Mouse (Mus musculus) embryo, embryonic 9.5 days (tissue): ENCODE results near the gene Bcan.

Experiments
- DNase-seq: peaks from one replicate; pipeline ENCODE4 v3.0.0-alpha.2; 2017; ENCODE audit errors: extremely low spot score

Gene Bcan

GRCm38 (mm10) chr3:87944838-87945600 lies 55.0 kb downstream of the Bcan start:
- DNase-seq, result peak; percentile 32

GRCm38 (mm10) chr3:87943586-87943985 lies 56.4 kb downstream of the Bcan start:
- DNase-seq, result no peak

GRCm38 (mm10) chr3:87942471-87942870 lies 57.6 kb downstream of the Bcan start:
- DNase-seq, result no peak

GRCm38 (mm10) chr3:87940611-87941010 lies 59.4 kb downstream of the Bcan start:
- no peak for DNase-seq
